Mouse (Mus musculus) bone marrow, adult 2 months (tissue): ENCODE results near the gene Itsn1. TPM values are rescaled to one million over a fixed set of nuclear protein-coding genes. Genes with fewer than 3 reads are reported as not detected.

Experiments
- H3K27ac ChIP-seq: fragments of 200-500 bp; 2 replicates; pipeline ENCODE4 v1.5.1; 2012; ENCODE audit warnings: low read depth, mild to moderate bottlenecking, control low read depth, inconsistent platforms, low read length; ENCODE audit not compliant: control insufficient read depth, poor library complexity, insufficient read depth
- H3K4me1 ChIP-seq: fragments of 200-500 bp; 2 replicates; pipeline ENCODE4 v1.6.1; 2011; ENCODE audit warnings: low read length; ENCODE audit not compliant: control insufficient read depth, insufficient read depth
- H3K4me3 ChIP-seq: fragments of 200-500 bp; replicated peaks from 2 replicates; pipeline ENCODE3; 2011; ENCODE audit warnings: mild to moderate bottlenecking, low read depth, low read length, control low read depth; ENCODE audit not compliant: control insufficient read depth
- CTCF ChIP-seq: fragments of 200-500 bp; IDR thresholded peaks from 2 replicates; pipeline ENCODE4 v1.5.1; 2011; ENCODE audit warnings: low read length, control low read depth; ENCODE audit not compliant: control insufficient read depth, insufficient read depth
- POLR2A ChIP-seq: fragments of 200-500 bp; IDR thresholded peaks from 2 replicates; pipeline ENCODE4 v1.6.1; 2011; ENCODE audit warnings: low read depth, mild to moderate bottlenecking, control low read depth, low read length, borderline replicate concordance; ENCODE audit not compliant: control insufficient read depth
- WGBS: fragments of 180-500 bp; shearing (Covaris S2); methylation state at CpG from one replicate; pipeline ENCODE4 v1.1.7; 2018; 5-methylcytosine and 5-hydroxymethylcytosine counted together
- polyA plus RNA-seq: library from polyadenylated mRNA; stranded (reverse); fragments of >200 nt; gene quantifications from 2 replicates; pipeline ENCODE4 v1.2.4, GENCODE M21; 2011; ENCODE audit warnings: low replicate concordance; ENCODE audit not compliant: missing spikeins, insufficient read depth, insufficient read length

Itsn1 gene
- polyA plus RNA-seq, 1 experiment = 158 TPM

DNA sequence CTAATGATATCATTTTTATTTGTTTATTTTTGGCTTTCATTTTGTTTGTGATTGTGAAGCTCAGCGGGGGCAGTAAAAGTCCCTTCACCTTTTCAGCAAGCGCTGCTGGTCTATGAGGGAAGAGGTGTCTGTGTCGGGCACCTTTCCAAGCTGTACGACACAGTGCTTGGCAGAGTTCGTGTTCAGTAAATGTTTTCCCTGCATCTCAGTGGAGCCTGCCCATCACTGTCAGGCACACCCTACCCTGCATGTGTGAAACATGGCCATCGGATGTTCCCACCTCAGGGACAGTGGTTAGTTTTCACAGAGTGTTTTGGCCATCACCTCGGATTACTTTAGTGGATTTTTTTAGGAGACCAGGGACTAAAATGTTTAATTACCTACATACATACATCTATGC lies 54.1 kb downstream of the Itsn1 start:
- WGBS = 86% methylated on average over 7 of the region's 7 CpGs
- H3K4me1 ChIP-seq = no peaks in the 10 kb centered on the region
- no peak overlapping the region for H3K4me3 ChIP-seq
- no peak overlapping the region for H3K27ac ChIP-seq
- TF ChIP-seq POLR2A (no peak), CTCF (no peak)

DNA sequence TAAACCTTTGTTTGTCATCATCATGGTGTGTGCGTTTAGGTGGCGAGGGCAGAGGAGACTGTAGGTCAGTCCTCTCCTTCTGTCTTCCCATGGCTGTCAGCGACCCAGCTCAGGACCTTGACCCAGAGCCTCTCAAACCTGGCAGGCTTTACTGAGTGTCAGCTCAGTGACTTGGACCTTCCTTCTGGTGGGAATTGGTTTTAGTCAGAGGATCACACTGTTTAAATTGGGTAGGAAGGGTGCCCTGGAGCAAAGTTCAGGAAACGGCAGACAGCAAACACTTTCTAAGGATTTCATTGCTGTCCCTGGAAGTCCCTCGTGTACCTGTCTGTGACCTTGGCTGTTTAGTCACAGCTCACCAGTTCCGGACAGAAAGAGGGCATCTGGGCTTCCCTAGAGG lies 55.2 kb downstream of the Itsn1 start:
- no peak for TF ChIP-seq CTCF
- no peak for TF ChIP-seq POLR2A
- Histone ChIP-seq H3K4me3 (no peak overlapping the region), H3K27ac (no peak overlapping the region), H3K4me1 (peaks cover under 1% of the 10 kb centered on the region; the same call in 1 of the 2 replicates)
- 87% methylated on average over 6 of the region's 6 CpGs for WGBS

DNA sequence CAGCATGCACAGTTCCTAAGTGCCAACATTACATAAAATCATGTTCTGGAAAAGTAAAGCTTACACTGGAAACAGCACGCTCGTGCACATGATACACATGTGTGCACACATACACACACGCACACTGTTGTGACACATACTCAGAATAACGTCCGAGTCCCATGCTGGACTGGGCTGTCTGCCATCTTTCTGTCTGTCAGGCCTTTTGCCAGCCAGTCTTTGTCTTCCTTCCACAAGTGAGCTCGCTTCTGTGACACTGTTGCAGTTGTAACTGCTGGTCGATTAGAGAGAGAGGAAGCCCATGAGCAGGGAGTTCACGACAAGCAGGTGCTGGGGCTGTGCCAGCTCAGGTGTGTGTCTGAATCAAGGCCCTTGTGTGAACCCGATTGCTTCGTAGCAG lies 57.3 kb downstream of the Itsn1 start:
- WGBS = 32% methylated on average over 10 of the region's 10 CpGs
- Histone ChIP-seq H3K27ac (no peak overlapping the region), H3K4me1 (peaks cover 2% of the 10 kb centered on the region; the same call in 1 of the 2 replicates), H3K4me3 (no peak overlapping the region)
- TF ChIP-seq CTCF (no peak), POLR2A (no peak)

DNA sequence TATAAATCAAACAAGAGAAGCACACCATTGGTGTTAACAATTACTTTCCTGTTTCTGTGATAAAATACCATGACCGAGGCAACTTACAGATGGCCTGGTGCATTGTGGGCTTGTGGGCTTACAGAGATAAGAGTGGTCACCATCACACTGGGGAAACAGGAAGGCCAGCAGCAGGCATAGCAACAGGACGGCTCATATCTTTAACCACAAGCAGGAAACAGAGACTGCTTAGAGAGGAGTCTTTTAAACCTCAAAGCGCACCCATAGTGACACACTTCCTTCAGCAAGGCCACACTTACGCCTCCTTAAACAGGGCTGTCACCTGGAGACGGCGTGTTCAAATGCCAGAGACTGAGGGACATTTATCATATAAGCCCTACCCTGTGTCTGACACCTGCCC lies 60.6 kb downstream of the Itsn1 start:
- under 1% methylated on average over 6 of the region's 6 CpGs for WGBS
- H3K27ac ChIP-seq = no peak overlapping the region
- H3K4me1 ChIP-seq = peaks cover 2% of the 10 kb centered on the region; the same call in 1 of the 2 replicates
- no peak for TF ChIP-seq POLR2A
- TF ChIP-seq CTCF = no peak
- no peak overlapping the region for H3K4me3 ChIP-seq

DNA sequence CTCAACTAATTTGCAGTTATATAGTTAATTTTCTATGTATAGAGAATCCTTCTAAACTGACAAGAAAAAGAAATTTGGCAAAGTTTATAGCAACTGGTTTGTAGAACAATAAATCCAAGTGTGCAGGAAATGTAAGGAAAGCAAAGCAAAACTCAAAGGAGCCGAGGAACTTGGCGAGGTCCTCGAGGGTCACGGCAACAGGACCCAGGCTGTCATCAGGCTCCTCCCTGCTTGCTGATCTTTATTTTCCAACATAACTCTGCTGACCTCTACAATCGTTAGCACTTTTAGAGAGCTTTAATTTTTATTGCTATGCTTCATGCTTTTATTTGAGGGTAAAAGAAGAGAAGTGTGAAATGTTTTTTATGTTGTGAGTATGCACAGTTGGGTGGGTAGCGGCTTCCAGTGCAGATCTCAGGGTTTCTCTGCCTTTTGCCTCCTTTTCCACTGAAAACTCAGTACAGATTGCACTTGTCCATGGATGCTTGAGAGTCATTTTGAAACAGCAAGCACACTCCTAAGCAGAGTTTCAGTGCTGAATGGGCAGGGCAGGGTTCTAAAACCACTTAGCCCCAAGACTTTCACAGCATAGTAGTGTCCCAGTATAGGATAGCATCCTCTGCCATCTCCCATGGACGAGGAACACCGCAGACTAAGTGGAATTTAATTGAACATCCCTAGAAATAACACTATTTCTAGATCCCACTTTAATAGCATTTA lies 63.6 kb downstream of the Itsn1 start:
- TF ChIP-seq CTCF = no peak
- no peak for TF ChIP-seq POLR2A
- WGBS = 63% methylated on average over 8 of the region's 8 CpGs
- Histone ChIP-seq H3K4me1 (peaks cover 8% of the 10 kb centered on the region), H3K27ac (no peak overlapping the region), H3K4me3 (no peak overlapping the region)

DNA sequence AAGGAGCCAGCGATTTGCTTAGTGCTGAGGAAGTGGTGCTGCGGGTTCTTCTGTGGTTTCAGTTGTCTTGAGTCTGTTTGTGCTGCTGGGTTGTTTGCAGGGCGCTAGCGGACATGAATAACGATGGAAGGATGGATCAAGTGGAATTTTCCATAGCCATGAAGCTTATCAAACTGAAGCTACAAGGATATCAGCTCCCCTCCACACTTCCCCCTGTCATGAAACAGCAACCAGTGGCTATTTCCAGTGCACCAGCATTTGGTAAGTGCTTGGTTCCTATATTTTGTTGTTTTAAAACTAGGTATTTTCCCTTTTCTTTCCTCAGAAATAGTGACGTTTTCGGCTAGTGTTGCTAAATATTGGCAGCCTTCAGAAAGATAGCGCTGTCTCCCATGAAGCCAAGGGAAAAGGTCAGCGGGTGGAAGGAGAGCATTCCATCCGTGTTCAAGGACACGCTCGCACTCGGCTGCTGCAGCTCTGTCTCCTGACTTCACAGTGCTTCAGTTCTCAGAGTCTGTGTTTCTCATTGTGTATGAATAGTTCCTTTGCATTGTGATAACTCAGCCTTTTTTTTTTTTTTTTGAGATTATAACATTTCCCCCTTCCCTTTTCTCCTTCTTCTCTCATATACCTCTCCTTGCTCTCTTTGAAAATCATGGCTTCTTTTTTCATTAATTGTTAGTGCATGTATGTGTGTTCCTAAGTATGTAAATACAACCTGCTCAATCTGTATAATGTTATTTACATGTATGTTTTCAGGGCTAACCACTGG lies 64.6 kb downstream of the Itsn1 start:
- TF ChIP-seq CTCF (no peak), POLR2A (no peak)
- H3K27ac ChIP-seq = no peak overlapping the region
- H3K4me3 ChIP-seq = peak overlapping the region; percentile 22
- peaks cover 8% of the 10 kb centered on the region for H3K4me1 ChIP-seq
- 3% methylated on average over 13 of the region's 13 CpGs for WGBS

DNA sequence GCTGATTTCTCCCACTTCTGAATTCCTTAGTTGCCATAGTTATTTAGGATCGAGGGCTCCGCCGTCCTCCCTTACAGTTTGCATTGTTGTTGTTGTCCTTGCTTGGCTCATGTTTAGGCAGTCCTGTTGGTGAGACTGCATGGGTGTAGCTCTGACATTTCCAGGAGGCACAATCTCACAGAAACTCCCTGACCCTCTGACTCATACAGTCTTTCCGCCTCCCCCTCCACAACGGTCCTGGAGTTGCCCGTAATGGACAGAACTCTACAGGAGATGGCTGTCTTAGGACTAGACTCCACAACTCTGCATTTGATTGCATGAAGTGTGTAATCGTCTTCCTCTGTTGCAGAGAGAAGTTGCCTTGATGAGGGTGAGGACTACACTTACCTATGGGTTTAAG lies 65.2 kb downstream of the Itsn1 start:
- H3K27ac ChIP-seq = no peak overlapping the region
- no peak overlapping the region for H3K4me3 ChIP-seq
- WGBS = 45% methylated on average over 7 of the region's 7 CpGs
- peaks cover 7% of the 10 kb centered on the region for H3K4me1 ChIP-seq
- TF ChIP-seq POLR2A (no peak), CTCF (no peak)

DNA sequence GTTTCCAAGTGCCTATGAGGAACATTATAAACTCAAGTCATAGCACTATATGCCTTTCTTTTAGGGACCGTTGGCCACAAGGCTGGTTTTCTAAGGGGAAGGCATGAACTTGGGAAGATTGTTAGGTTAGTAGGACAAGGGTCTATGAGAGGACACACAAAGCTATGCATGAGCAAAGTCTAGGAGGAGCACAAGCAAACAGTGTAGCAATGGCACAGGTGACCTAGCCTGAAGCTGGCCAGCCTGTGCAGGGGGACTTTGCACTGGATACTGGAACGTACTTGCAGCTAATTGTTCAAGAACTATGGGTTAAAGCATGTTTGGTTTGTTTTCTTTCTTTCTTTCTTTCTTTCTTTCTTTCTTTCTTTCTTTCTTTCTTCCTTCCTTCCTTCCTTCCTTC lies 66.0 kb downstream of the Itsn1 start:
- Histone ChIP-seq H3K4me3 (no peak overlapping the region), H3K4me1 (peaks cover 7% of the 10 kb centered on the region), H3K27ac (no peak overlapping the region)
- TF ChIP-seq CTCF = no peak
- TF ChIP-seq POLR2A = no peak
- 73% methylated on average over 2 of the region's 2 CpGs for WGBS
